Mouse (Mus musculus) urinary bladder, postnatal 10 days (tissue): ENCODE measurements around the gene Cyb561a3.
A peak's percentile ranks its signal among the peaks of the same experiment; 100 is the strongest.
"Not testable (repeated sequence)": the region's sequence is repeated elsewhere in the genome, so short reads cannot be mapped to it uniquely, and the experiment has no call there.

Source experiments
- DNase-seq: peaks from one replicate; pipeline ENCODE4 v3.0.0; 2022; ENCODE audit warnings: low spot score

Gene Cyb561a3

DNA sequence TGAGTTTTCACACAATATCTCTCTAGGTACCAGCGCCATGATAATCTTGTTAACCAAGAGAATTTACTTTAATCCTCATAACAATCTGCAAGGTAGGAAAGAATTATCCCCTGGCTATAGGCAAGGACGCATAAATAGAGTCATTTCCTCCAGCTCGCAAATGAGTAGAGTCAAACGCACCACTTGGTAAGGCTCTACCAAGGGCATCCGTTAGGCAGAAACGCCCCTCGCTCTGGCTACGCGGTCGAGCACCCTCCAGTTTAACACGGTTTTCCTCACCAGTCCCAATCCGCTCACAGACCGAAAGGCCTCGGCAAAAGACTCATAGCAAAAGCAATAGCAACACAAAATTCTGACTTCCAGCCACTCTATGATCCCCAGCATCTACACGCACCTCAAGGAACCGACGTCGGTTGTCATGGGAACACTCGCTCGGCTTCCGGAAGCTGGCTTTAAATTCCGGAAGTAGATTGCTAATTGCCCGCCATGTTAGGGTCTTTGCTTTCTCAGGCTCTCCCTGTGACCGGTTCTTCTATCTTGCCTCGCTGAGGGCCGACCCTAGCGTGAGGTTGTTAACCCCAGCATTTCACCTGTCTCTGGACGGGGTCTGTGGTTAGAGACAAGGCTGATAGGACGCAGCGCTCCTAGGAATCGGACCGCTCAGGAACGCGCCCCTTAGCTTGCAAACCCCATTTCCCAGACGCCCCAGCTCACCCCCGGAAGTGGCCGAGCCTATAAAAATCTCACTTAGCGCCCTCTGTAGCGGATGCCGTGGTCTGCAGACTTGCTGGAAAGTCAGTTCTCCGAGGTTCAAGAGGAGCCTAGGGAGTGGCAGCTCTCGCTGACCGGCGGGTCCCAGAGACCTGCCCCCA lies at the start of gene Cyb561a3, which contains the start of gene Tmem138:
TSS of gene Cyb561a3 (plus strand) at position 483 of the 872 bp plus-strand sequence.
TSS of gene Tmem138 (minus strand) at position 673 of the 872 bp plus-strand sequence.
- peak; percentile 62 for DNase-seq

DNA sequence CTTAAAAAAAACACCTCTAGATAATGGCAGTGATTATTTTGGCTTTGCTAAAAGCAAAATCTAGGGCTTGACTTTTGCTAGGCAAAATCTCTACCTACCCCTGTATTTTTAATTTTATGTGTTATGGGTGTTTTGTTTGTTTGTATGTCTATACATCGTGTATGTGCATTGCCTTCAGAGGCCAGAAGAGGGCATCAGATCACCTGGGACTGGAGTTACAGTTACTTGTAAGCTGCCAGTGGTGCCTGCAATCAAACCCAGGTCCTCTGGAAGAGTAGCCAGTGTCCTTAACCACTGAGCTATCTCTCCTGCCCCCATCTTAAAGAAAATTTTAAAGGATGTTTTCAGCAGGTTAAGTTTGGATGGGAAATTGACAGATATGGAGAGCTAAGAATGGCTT lies 46.9 kb upstream of the Cyb561a3 start:
- no peak for DNase-seq

DNA sequence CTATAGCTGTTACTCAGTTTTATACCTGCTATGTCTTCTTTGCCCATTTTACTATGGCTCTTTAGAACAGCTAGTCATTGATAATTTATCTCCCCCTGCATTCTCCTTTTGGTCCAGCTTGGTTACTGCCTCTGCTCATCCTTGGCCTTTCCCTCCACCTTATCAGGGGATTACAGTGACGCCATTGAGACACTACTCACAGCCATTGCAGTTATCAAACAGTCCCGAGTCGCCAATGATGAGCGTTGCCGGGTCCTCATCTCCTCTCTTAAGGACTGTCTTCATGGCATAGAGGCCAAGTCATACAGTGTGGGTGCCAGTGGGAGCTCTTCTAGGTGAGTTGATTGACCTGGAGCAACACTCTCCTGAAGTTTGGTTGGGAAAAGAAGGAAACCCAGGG lies 37.5 kb upstream of the Cyb561a3 start:
- DNase-seq = no peak

- DNase-seq = peak; percentile 37
Observed at GRCm38 (mm10) chr19:10555624-10556510, 21.1 kb upstream of the Cyb561a3 start, which contains the start of gene Tmem216. Gene Tmem216 (minus strand): TSS chr19:10556238.

GRCm38 (mm10) chr19:10557001-10557400 lies 20.0 kb upstream of the Cyb561a3 start:
- DNase-seq = no peak

- no peak for DNase-seq
Observed at GRCm38 (mm10) chr19:10557430-10557829, 19.5 kb upstream of the Cyb561a3 start.

DNA sequence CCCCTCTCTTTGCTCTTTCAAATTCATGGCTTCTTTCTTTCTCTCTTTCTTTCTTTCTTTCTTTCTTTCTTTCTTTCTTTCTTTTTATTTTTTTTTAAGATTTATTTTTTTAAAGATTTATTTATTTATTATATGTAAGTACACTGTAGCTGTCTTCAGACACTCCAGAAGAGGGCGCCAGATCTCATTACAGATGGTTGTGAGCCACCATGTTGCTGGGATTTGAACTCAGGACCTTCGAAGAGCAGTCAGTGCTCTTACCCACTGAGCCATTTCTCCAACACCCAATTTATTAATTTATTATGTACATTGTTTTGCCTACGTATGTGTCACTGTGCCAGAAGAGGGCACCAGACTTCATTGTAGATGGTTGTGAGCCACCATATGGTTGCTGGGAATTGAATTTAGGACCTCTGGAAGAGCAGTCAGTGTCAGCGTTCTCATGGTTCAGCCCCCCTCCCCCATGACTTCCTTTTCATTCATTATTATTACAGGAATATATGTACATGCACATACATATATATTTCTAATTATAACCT lies 19.1 kb upstream of the Cyb561a3 start:
- DNase-seq = not testable (repeated sequence)

DNA sequence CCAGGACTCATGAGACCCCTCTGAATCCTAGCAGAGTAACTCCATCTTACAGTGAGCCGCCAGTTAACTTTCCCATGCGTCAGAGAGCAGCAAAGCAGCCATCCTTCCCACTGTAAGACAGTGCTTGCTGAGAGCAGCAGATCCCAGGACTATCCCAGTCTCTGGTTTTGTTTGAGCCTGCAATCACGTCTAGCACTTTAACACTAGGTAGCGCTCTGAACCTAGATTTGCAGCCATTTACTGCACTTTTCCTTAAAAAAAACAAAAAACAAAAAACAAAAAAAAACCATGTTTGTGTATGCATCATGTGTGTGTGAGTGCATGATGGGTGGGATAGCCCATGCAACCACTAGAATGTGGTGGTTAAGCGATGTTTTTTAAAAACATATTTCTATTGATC lies 16.9 kb upstream of the Cyb561a3 start:
- DNase-seq = no peak

DNA sequence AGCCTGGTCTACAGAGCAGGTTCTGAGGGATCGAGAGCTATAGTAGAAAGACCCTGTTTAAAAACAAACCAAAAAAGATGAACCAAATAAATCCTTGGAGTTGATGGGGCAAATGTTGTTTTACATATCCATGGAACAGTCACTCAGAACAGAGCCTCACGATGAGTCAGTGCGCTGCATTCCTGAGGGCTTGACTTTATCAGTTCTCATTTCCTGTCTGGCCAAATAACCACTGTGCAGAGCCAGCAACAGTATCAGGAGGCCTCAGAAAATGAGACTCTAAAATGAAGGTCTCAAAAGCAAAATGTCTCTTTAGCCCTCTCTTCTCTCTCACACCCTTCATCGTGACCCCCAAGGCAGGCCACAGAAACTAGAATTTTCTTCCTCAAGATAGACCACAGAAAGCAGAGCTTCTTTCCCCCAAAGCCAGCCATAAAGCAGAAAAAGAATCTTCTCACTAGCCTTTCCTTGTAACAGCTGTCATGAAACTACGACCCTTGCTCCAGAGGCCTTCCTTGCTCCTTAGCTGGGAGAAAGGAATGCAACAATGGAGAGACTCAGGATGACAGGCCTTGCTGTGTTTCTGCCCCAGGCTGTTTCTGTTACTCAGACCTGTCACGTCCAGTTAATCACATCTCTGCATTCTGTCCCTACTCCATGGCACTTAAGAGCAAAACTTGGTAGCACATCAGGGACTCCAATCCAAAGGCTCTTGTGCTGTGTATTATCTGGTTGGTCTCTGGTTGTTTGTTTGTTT lies 15.2 kb upstream of the Cyb561a3 start:
- DNase-seq = no peak

GRCm38 (mm10) chr19:10562351-10562750 lies 14.6 kb upstream of the Cyb561a3 start:
- no peak for DNase-seq

DNA sequence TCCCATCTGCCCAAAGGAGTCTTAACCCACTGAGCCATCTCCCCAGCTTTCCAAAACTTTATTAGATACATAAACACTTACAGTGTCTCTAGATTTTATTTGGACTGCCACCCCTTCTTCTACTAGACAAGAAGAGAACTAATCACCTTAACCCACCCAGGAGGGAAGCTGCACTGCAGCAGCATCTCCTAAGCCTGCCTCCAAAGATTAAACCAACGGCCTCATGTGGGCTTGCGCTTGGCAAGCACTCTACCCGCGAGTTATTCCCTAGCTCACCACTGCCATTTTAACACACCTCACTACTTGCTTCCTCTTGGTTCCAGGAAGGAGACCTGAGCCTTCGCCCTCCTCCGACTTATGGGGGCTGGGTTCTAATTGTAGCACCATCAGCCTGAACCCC lies 12.7 kb upstream of the Cyb561a3 start:
- no peak for DNase-seq

DNA sequence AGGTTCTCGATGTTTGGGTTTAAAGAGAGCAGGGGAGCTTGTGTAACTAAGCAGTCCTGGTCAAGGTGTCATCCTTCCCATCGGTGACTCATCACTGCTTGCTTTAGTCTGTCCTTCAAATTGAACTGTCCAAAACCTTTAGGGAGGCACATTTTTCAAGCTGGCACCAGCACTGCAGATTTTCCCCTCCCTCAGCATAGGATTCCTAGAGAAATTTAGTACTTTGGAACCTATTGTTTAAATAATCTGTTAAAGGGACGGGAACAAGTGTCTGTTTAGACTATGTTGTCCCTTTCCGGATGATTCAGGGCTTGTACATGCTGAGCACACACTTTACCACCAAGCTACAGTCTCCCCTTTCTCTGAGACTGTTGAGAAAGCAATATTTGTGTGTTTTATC lies 11.8 kb upstream of the Cyb561a3 start:
- DNase-seq = no peak

- no peak for DNase-seq
Observed at GRCm38 (mm10) chr19:10569627-10570026, 7.3 kb upstream of the Cyb561a3 start.

DNA sequence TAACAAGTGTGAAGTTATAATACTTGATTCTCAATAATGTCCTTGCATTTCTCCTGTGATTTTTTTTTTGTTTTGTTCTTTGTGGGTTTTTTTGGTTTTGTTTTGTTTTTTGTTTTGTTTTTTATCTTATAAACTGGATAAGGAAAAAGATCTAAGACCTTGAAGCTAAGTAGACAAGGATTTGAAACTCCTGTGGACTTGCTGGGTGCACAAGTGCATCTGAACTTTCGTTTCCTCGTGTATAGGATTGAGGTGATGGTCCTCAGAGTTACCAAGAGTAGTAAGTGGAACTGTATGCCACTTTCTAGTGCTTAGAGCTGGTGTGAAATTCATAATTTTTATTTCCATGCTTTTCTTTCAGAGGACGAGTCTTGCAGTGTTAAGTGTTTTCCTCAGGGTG lies 3.1 kb downstream of the Cyb561a3 start:
- no peak for DNase-seq

DNA sequence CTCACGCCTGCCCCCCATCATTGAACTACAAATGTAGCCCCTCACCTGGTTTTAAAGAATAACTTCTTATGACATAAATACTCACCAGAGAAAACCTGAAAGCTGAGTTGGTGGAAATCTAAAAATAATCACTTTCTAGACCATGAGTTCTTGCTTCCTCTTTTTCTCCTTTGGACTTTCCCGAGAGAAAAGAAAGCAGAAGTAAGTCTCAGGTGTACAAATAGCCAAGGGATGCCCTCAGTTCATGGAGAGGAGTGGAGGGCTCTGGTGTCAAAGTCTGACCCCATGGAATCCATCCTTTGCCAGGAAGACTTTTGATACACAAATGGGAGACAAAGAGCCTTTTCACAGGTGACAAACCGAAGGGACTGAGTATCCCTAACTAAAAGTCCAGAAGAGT lies 3.8 kb downstream of the Cyb561a3 start:
- no peak for DNase-seq

DNA sequence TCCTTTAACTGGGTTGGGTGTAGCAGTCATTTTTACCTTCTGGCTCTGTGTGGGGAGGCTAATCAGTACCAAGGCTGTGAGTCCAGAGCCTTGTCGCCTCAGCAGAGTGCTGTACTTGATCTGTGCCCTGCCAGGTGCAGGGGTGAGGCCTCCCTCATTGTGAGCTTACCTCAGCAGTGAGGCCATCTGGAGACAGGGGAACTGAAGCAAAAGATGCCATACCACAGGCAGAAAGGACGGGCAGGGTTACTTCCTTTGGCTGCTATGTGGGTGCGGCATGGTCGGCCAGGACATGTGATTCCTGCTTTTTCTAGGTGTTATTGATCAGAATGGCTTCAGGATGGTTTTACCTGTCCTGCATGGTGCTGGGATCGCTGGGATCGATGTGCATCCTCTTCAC lies 5.0 kb downstream of the Cyb561a3 start:
- no peak for DNase-seq

DNA sequence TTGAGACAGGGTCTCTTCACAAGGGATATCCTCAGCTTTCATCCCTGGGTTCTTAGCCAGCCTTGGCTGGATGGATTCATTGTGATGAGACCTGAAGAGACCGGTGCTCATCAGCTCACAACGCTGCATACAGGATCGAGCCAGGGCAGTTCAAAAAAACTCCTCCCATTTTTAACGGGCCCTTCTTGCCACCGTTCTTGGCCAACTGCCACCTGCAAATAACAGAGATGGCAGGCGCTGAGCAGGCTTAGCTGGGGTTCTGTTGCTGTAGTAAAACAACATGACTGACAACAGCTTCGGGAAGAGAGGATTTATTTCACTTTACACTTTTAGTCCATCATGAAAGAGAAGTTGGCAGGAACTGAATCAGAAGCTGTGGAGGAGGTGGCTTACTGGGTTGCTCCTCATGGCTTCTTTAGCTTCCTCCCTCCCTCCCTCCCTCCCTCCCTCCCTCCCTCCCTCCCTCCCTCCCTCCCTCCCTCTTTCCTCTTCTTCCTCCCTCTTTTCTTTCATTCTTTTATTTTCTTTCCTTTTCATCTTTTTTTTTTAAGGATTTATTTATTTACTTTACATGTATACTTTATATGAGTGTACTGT lies 6.7 kb downstream of the Cyb561a3 start:
- no peak for DNase-seq

- DNase-seq = no peak
Observed at GRCm38 (mm10) chr19:10585112-10585511, 8.1 kb downstream of the Cyb561a3 start.

GRCm38 (mm10) chr19:10587231-10587630 lies 10.3 kb downstream of the Cyb561a3 start:
- DNase-seq = no peak

GRCm38 (mm10) chr19:10589127-10589857 lies 12.3 kb downstream of the Cyb561a3 start:
- DNase-seq = no peak

GRCm38 (mm10) chr19:10590301-10590700 lies 13.3 kb downstream of the Cyb561a3 start:
- no peak for DNase-seq
